Mouse (Mus musculus) retina, adult 2 months (tissue): ENCODE data around the gene Gpr19.

ENCODE experiments used
- DNase-seq: peaks from one replicate; pipeline ENCODE4 v3.0.0-alpha.2; 2012; ENCODE audit warnings: low read depth, low spot score

Gene Gpr19

GRCm38 (mm10) chr6:134887711-134888449 lies 10.5 kb downstream of the Gpr19 start:
- peak; percentile 61 for DNase-seq

- DNase-seq: no peak
These were observed 11.4 kb downstream of the Gpr19 start for GRCm38 (mm10) chr6:134887008-134887407.

GRCm38 (mm10) chr6:134886475-134886874 lies 11.9 kb downstream of the Gpr19 start:
- no peak for DNase-seq

GRCm38 (mm10) chr6:134885515-134885914 lies 12.9 kb downstream of the Gpr19 start:
- DNase-seq: no peak

GRCm38 (mm10) chr6:134883661-134884060 lies 14.7 kb downstream of the Gpr19 start:
- DNase-seq: no peak

- DNase-seq: no peak
These were observed 18.3 kb downstream of the Gpr19 start for GRCm38 (mm10) chr6:134880046-134880445.

- no peak for DNase-seq
These were observed 18.8 kb downstream of the Gpr19 start for GRCm38 (mm10) chr6:134879556-134879955.

GRCm38 (mm10) chr6:134877892-134878291 lies 20.5 kb downstream of the Gpr19 start:
- no peak for DNase-seq

GRCm38 (mm10) chr6:134877276-134877675 lies 21.1 kb downstream of the Gpr19 start:
- DNase-seq: no peak

GRCm38 (mm10) chr6:134876795-134877194 lies 21.6 kb downstream of the Gpr19 start:
- no peak for DNase-seq

- no peak for DNase-seq
These were observed 25.4 kb downstream of the Gpr19 start for GRCm38 (mm10) chr6:134873018-134873417.

GRCm38 (mm10) chr6:134872236-134872635 lies 26.1 kb downstream of the Gpr19 start:
- no peak for DNase-seq

- no peak for DNase-seq
These were observed 27.5 kb downstream of the Gpr19 start for GRCm38 (mm10) chr6:134870887-134871286.

- DNase-seq: no peak
These were observed 28.1 kb downstream of the Gpr19 start for GRCm38 (mm10) chr6:134870209-134870742.

- no peak for DNase-seq
These were observed 31.1 kb downstream of the Gpr19 start for GRCm38 (mm10) chr6:134867325-134867724.

- DNase-seq: no peak
These were observed 32.3 kb downstream of the Gpr19 start for GRCm38 (mm10) chr6:134866113-134866512.

- peak; percentile 49 for DNase-seq
These were observed 35.2 kb downstream of the Gpr19 start for GRCm38 (mm10) chr6:134863146-134863545.

GRCm38 (mm10) chr6:134862671-134863104 lies 35.7 kb downstream of the Gpr19 start:
- DNase-seq: no peak

GRCm38 (mm10) chr6:134861386-134861785 lies 37.0 kb downstream of the Gpr19 start:
- no peak for DNase-seq

- DNase-seq: no peak
These were observed 38.1 kb downstream of the Gpr19 start for GRCm38 (mm10) chr6:134860275-134860674.

GRCm38 (mm10) chr6:134859021-134859420 lies 39.4 kb downstream of the Gpr19 start:
- DNase-seq: no peak

- no peak for DNase-seq
These were observed 42.5 kb downstream of the Gpr19 start for GRCm38 (mm10) chr6:134855926-134856325.

GRCm38 (mm10) chr6:134854782-134855181 lies 43.6 kb downstream of the Gpr19 start:
- DNase-seq: no peak
